Mouse (Mus musculus) adrenal gland, postnatal 0 days (tissue): ENCODE measurements around the gene Cnp. TPM values are rescaled to one million over a fixed set of nuclear protein-coding genes. Genes with fewer than 3 reads are reported as not detected.

Experiments
- polyA plus RNA-seq: library from polyadenylated mRNA; unstranded; fragments of >200 nt; fragmentation: Nextera tagmentation; extraction: Ambion mirVana; gene quantifications from 2 replicates; pipeline ENCODE4 v1.2.1, GENCODE M21; 2015

Gene Cnp
- 53.5 and 65.6 TPM in 2 replicates for polyA plus RNA-seq

GRCm38 (mm10) chr11:100574708-100575483, at the start of gene Cnp:
Cnp (plus strand) TSS chr11:100574904.

GRCm38 (mm10) chr11:100527458-100528374, 47.0 kb upstream of the Cnp start, which contains the start of gene Acly:
Acly (minus strand) TSS chr11:100528000.

GRCm38 (mm10) chr11:100544832-100545745, 29.6 kb upstream of the Cnp start, which contains the start of gene Ttc25:
Ttc25 (plus strand) TSS chr11:100545607.

DNA sequence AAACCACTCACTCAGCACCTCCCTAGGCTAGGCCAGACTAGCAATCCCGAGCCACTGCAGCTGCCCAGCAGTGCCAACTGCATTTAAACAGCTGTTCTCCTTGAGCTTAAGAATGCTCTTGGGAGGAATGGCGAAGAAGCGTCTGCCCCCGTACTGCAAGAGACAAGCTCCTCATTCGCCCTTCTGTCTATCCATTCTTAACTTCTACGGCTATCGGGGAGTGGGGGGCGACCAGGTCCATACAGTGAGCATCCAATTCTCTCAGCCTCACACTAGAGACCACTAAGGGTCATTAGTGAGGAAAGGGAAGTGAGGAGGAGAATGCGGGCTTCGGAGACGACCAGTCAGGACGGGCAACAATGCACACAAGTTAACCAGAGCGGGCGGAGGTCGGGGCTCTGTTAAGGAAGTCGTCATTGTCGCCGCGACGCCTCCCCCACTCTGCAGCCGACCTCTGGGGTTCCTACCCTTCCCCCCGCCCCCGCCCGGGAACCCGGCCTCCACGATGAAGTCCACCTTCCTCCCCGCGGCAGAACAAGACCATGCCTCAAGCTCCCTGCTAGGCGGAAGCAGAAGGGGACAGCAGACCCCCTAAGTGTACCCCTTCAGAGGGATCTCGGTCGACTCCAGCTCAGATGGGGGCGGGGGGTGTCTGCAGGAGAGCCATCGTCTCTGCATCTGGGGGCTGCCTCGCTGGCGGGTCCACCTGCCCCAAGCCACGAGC, 44.2 kb downstream of the Cnp start, which contains the start of gene Nkiras2:
Gene Nkiras2 (plus strand): TSS at position 484 of the 724 bp plus-strand sequence.

GRCm38 (mm10) chr11:100619982-100620381, 45.3 kb downstream of the Cnp start, which contains the start of gene Dnajc7:
Dnajc7 (minus strand) TSS chr11:100620168.

Other genes with a start within 250 kb of the Cnp start
- gene Gast, start 240.5 kb upstream of the Cnp start, polyA plus RNA-seq = 0.72 TPM in 1 of 2 replicates, not detected in the other
- 59.6 and 68.7 TPM in 2 replicates for gene Hap1, start 218.8 kb upstream of the Cnp start, polyA plus RNA-seq
- 48.8 and 57.2 TPM in 2 replicates for gene Jup, start 177.1 kb upstream of the Cnp start, polyA plus RNA-seq
- gene P3h4, start 160.1 kb upstream of the Cnp start, polyA plus RNA-seq = 52.1 and 53.7 TPM in 2 replicates
- gene Fkbp10, start 159.2 kb upstream of the Cnp start, polyA plus RNA-seq = 61.0 and 61.6 TPM in 2 replicates
- 137 and 142 TPM in 2 replicates for gene Nt5c3b, start 133.1 kb upstream of the Cnp start, polyA plus RNA-seq
- gene Klhl10, start 133.0 kb upstream of the Cnp start, polyA plus RNA-seq = 0.39 and 0.88 TPM in 2 replicates
- 3.5 and 5.8 TPM in 2 replicates for gene Klhl11, start 102.2 kb upstream of the Cnp start, polyA plus RNA-seq
- gene Acly, start 46.9 kb upstream of the Cnp start, polyA plus RNA-seq = 194 and 398 TPM in 2 replicates
- 0.84 and 1.9 TPM in 2 replicates for gene Ttc25, start 29.3 kb upstream of the Cnp start, polyA plus RNA-seq
- 42.2 and 47.3 TPM in 2 replicates for gene Nkiras2, start 44.3 kb downstream of the Cnp start, polyA plus RNA-seq
- gene Dnajc7, start 45.3 kb downstream of the Cnp start, polyA plus RNA-seq = 99.2 and 155 TPM in 2 replicates
- gene Zfp385c, start 117.6 kb downstream of the Cnp start, polyA plus RNA-seq = 0.27 and 1.1 TPM in 2 replicates
- 5.5 and 14.8 TPM in 2 replicates for gene Dhx58, start 129.4 kb downstream of the Cnp start, polyA plus RNA-seq
- gene Kat2a, start 137.6 kb downstream of the Cnp start, polyA plus RNA-seq = 28.4 and 39.7 TPM in 2 replicates
- gene Hspb9, start 138.9 kb downstream of the Cnp start, polyA plus RNA-seq = 0.51 and 0.61 TPM in 2 replicates
- gene Rab5c, start 163.3 kb downstream of the Cnp start, polyA plus RNA-seq = 34.3 and 39.6 TPM in 2 replicates
- gene Kcnh4, start 185.0 kb downstream of the Cnp start, polyA plus RNA-seq = 0.20 and 0.21 TPM in 2 replicates
- gene Hcrt, start 188.0 kb downstream of the Cnp start, polyA plus RNA-seq = not detected in 2 replicates
- gene Ghdc, start 196.1 kb downstream of the Cnp start, polyA plus RNA-seq = 7.4 and 9.3 TPM in 2 replicates